Mouse (Mus musculus): ENCODE data around the gene Coasy. TPM values are rescaled to one million over a fixed set of nuclear protein-coding genes. Genes with fewer than 3 reads are reported as not detected.

Coasy gene
- polyA plus RNA-seq, 1 experiment: 34.4 TPM

DNA sequence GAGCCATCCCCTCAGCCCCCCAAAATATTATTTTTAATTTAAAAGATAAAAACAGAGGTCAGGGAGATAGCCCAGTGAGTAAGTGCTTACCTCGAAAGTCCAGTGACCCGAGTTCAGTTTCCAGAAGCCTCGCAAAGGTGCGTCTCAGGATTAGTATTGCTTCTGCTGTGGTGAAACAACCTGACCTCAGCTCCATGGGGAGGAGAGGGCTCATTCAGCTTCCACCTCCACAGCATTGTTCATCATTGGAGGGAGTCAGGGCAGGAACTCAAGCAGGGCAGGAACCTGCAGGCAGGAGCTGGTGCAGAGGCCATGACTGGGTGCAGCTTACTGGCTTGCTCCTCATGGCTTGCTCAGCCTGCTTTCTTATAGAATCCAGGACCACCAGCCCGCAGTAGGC lies 21.3 kb upstream of the Coasy start:
- TF ChIP-seq POLR2A (IDR thresholded peaks at IDR 0.05; ENCODE audit: extremely low read depth, insufficient read depth, low read length) (no peak), CTCF (IDR thresholded peaks at IDR 0.05; ENCODE audit: extremely low read depth, insufficient read depth, low read length) (no peak)
- H3K27ac ChIP-seq (ENCODE audit: insufficient read depth, low read length): no peak overlapping the region
- no peak overlapping the region for H3K4me3 ChIP-seq (ENCODE audit: insufficient read depth, low read length)
- H3K4me1 ChIP-seq (ENCODE audit: control insufficient read depth, insufficient read depth, low read length): peaks cover 8% of the 10 kb centered on the region; the same call in 1 of the 2 replicates

GRCm38 (mm10) chr11:101062165-101062884 lies 20.0 kb upstream of the Coasy start:
- no peak overlapping the region for H3K4me3 ChIP-seq (ENCODE audit: insufficient read depth, low read length)
- peak overlapping the region; percentile 12; the same call in 1 of the 2 replicates for H3K27ac ChIP-seq (ENCODE audit: insufficient read depth, low read length)
- TF ChIP-seq POLR2A (IDR thresholded peaks at IDR 0.05; ENCODE audit: extremely low read depth, insufficient read depth, low read length): no peak
- TF ChIP-seq CTCF (IDR thresholded peaks at IDR 0.05; ENCODE audit: extremely low read depth, insufficient read depth, low read length): no peak
- H3K4me1 ChIP-seq (ENCODE audit: control insufficient read depth, insufficient read depth, low read length): peaks cover 8% of the 10 kb centered on the region; the same call in 1 of the 2 replicates

DNA sequence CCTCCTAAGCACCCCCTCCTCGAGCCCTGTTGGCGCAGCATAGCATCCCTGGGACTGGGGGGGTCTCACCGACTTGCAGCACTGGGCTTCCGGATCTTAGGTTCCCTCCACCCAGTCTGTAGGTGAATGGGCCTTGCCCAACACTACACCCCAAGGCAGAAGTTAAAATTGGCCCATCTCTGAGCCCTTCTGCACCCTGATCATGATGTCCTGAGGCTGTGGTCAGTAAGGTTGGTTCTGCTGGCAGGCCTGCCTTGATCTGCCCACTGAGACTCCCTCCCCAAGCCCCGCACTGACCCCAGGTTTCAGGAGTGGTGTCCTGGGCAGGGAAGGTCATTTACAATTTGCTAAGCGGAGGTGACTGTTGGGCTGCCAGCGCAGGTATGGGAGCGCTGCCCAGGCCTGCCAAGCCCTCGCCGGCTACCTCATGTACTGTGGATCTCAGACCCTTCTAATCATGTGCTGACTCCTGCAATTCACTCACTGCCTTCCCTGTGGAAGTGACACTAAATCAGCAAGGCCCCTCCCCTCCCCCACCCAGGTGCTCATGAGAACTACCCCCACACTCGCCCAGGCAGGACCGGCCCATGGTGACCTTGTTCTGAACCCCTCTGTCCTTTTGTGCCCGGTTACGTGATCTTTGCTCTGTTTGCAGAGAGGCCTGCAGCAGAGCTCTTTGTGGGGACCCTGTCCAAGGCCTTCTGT lies 19.2 kb upstream of the Coasy start:
- TF ChIP-seq POLR2A (IDR thresholded peaks at IDR 0.05; ENCODE audit: extremely low read depth, insufficient read depth, low read length) (no peak), CTCF (IDR thresholded peaks at IDR 0.05; ENCODE audit: extremely low read depth, insufficient read depth, low read length) (no peak)
- Histone ChIP-seq H3K4me1 (ENCODE audit: control insufficient read depth, insufficient read depth, low read length) (peaks cover 8% of the 10 kb centered on the region; the same call in 1 of the 2 replicates), H3K4me3 (ENCODE audit: insufficient read depth, low read length) (no peak overlapping the region), H3K27ac (ENCODE audit: insufficient read depth, low read length) (peak overlapping the region; percentile 66)

DNA sequence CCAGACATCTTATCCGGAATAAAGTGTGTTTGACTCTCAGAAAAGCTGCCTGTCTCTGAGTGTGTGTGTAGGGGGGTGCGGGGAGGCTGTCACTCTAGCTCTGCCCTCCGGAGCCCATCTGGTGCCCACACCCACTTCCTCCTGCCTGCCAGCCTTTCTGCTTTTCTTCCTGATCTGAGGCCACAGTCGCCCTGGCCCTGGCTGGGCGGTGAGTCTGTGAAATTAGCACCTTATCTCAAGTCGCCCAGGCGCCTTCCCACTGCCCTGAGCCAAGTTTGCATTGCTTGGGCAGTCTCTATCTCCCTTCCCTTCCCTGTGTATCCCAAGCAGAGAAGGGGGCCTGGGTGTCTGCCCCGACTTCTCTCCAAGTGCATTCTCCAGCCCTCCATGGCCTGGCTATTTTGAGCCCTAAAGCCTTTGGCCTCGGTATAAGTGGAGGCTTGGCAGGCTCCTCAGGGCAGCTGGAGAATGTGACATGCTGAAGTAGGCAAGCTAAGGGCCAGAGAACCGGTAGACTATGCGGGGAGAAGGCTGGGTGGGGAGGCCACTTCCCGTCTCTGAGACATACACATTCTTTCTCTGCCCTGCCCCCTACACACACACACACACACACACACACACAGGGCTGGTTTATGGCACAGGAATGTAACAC lies 18.6 kb upstream of the Coasy start:
- H3K4me3 ChIP-seq (ENCODE audit: insufficient read depth, low read length): no peak overlapping the region
- H3K27ac ChIP-seq (ENCODE audit: insufficient read depth, low read length): peak overlapping the region; percentile 66
- TF ChIP-seq CTCF (IDR thresholded peaks at IDR 0.05; ENCODE audit: extremely low read depth, insufficient read depth, low read length): no peak
- 0 out of 2 replicates have a peak, but pooled peaks have one; percentile 33 for TF ChIP-seq POLR2A (IDR thresholded peaks at IDR 0.05; ENCODE audit: extremely low read depth, insufficient read depth, low read length)
- H3K4me1 ChIP-seq (ENCODE audit: control insufficient read depth, insufficient read depth, low read length): peaks cover 8% of the 10 kb centered on the region; the same call in 1 of the 2 replicates

DNA sequence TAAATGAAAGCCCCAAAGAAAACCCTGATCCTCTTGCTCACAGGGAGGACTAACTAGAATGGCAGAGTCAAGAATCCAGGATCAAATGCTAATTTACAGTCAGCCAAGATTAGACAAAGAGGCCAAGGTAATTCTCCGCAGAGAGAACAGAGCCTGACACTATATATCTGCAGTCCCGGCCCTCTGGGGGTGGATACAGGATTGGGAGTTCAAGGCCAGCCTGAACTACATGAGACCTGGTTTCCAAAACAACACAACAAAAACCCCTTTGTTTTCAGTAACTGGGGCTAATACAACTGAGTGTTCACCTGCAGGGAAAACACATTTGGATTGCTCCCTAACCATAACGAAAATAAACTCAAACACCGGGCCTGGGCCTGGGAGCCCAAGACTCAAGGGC lies 17.9 kb upstream of the Coasy start:
- no peak overlapping the region for H3K4me3 ChIP-seq (ENCODE audit: insufficient read depth, low read length)
- TF ChIP-seq CTCF (IDR thresholded peaks at IDR 0.05; ENCODE audit: extremely low read depth, insufficient read depth, low read length): no peak
- no peak for TF ChIP-seq POLR2A (IDR thresholded peaks at IDR 0.05; ENCODE audit: extremely low read depth, insufficient read depth, low read length)
- H3K4me1 ChIP-seq (ENCODE audit: control insufficient read depth, insufficient read depth, low read length): peaks cover 7% of the 10 kb centered on the region; the same call in 1 of the 2 replicates
- H3K27ac ChIP-seq (ENCODE audit: insufficient read depth, low read length): 0 out of 2 replicates have a peak overlapping the region, but pooled peaks have one; percentile 4

DNA sequence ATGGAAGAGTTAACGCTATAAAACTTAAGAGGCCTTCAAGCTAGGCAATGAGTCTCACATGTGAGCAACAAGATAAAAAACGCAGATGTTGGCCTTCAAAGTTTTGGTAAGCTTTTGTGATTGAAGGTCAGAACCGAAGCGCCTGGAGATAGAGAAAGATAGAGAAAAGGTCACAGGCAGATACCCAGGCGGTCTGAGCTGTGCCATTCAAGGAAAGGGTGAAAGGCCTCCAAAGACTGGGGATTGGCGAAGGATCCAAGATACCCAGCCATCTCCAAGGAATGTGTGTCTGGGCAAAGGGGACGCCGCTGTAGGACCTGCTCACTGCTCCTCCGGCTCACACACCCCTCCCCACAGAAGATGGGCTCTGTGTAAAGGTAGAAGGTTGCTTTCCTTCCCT lies 17.4 kb upstream of the Coasy start:
- no peak overlapping the region for H3K4me3 ChIP-seq (ENCODE audit: insufficient read depth, low read length)
- TF ChIP-seq CTCF (IDR thresholded peaks at IDR 0.05; ENCODE audit: extremely low read depth, insufficient read depth, low read length): no peak
- no peak for TF ChIP-seq POLR2A (IDR thresholded peaks at IDR 0.05; ENCODE audit: extremely low read depth, insufficient read depth, low read length)
- H3K27ac ChIP-seq (ENCODE audit: insufficient read depth, low read length): no peak overlapping the region
- peaks cover 7% of the 10 kb centered on the region; the same call in 1 of the 2 replicates for H3K4me1 ChIP-seq (ENCODE audit: control insufficient read depth, insufficient read depth, low read length)

- no peak for TF ChIP-seq POLR2A (IDR thresholded peaks at IDR 0.05; ENCODE audit: extremely low read depth, insufficient read depth, low read length)
- peak; percentile 88 for TF ChIP-seq CTCF (IDR thresholded peaks at IDR 0.05; ENCODE audit: extremely low read depth, insufficient read depth, low read length)
- no peak overlapping the region for H3K27ac ChIP-seq (ENCODE audit: insufficient read depth, low read length)
- H3K4me1 ChIP-seq (ENCODE audit: control insufficient read depth, insufficient read depth, low read length): peaks cover 4% of the 10 kb centered on the region; the same call in 1 of the 2 replicates
Measured at GRCm38 (mm10) chr11:101066549-101067412, 15.6 kb upstream of the Coasy start.

GRCm38 (mm10) chr11:101069391-101070188 lies 12.8 kb upstream of the Coasy start, which contains the start of gene Naglu:
Gene Naglu (plus strand): TSS chr11:101070012.
- Histone ChIP-seq H3K27ac (ENCODE audit: insufficient read depth, low read length) (peak within 1 kb of the TSS; percentile 49; the same call in 1 of the 2 replicates), H3K4me1 (ENCODE audit: control insufficient read depth, insufficient read depth, low read length) (0 out of 2 replicates have a peak, but pooled peaks cover 2% of the 10 kb centered on the region), H3K4me3 (ENCODE audit: insufficient read depth, low read length) (peak within 1 kb of the TSS; percentile 37)
- TF ChIP-seq POLR2A (IDR thresholded peaks at IDR 0.05; ENCODE audit: extremely low read depth, insufficient read depth, low read length) (peak; percentile 76; the same call in 1 of the 2 replicates), CTCF (IDR thresholded peaks at IDR 0.05; ENCODE audit: extremely low read depth, insufficient read depth, low read length) (no peak)

More at GRCm38 (mm10) chr11:101066549-101067412, 15.6 kb upstream of the Coasy start:
- no peak overlapping the region for H3K4me3 ChIP-seq (ENCODE audit: insufficient read depth, low read length)
